Mouse (Mus musculus): ENCODE measurements around the gene Pus3.

Gene Pus3

GRCm38 (mm10) chr9:35558257-35559008, at the start of gene Pus3, which contains the start of gene Ddx25:
Pus3 (plus strand) TSS chr9:35558595.
Ddx25 (minus strand) TSS chr9:35558528.
- peak; percentile 40 for DNase-seq (ENCODE audit: low read depth, low spot score)

- DNase-seq (ENCODE audit: low read depth, low spot score), result no peak
Observed at GRCm38 (mm10) chr9:35513900-35514299, 44.5 kb upstream of the Pus3 start.

GRCm38 (mm10) chr9:35516182-35516581, 42.2 kb upstream of the Pus3 start:
- no peak for DNase-seq (ENCODE audit: low read depth, low spot score)

- no peak for DNase-seq (ENCODE audit: low read depth, low spot score)
Observed at GRCm38 (mm10) chr9:35516711-35517110, 41.7 kb upstream of the Pus3 start.

- DNase-seq (ENCODE audit: low read depth, low spot score), result no peak
Observed at GRCm38 (mm10) chr9:35518169-35518568, 40.2 kb upstream of the Pus3 start, which contains the start of gene Gm1113. Gm1113 (minus strand) TSS chr9:35518269.

GRCm38 (mm10) chr9:35520631-35521348, 37.6 kb upstream of the Pus3 start:
- DNase-seq (ENCODE audit: low read depth, low spot score), result no peak

- DNase-seq (ENCODE audit: low read depth, low spot score), result no peak
Observed at GRCm38 (mm10) chr9:35522241-35522640, 36.2 kb upstream of the Pus3 start.

GRCm38 (mm10) chr9:35522821-35523515, 35.4 kb upstream of the Pus3 start:
- DNase-seq (ENCODE audit: low read depth, low spot score), result no peak

- no peak for DNase-seq (ENCODE audit: low read depth, low spot score)
Observed at GRCm38 (mm10) chr9:35523541-35523940, 34.9 kb upstream of the Pus3 start.

GRCm38 (mm10) chr9:35523941-35524411, 34.4 kb upstream of the Pus3 start:
- DNase-seq (ENCODE audit: low read depth, low spot score), result peak; percentile 61

- DNase-seq (ENCODE audit: low read depth, low spot score), result no peak
Observed at GRCm38 (mm10) chr9:35529141-35529540, 29.3 kb upstream of the Pus3 start.

GRCm38 (mm10) chr9:35529796-35530195, 28.6 kb upstream of the Pus3 start:
- no peak for DNase-seq (ENCODE audit: low read depth, low spot score)

GRCm38 (mm10) chr9:35533266-35533665, 25.1 kb upstream of the Pus3 start:
- DNase-seq (ENCODE audit: low read depth, low spot score), result no peak

- peak; percentile 83 for DNase-seq (ENCODE audit: low read depth, low spot score)
Observed at GRCm38 (mm10) chr9:35535110-35535509, 23.3 kb upstream of the Pus3 start.

GRCm38 (mm10) chr9:35535876-35536275, 22.5 kb upstream of the Pus3 start:
- DNase-seq (ENCODE audit: low read depth, low spot score), result no peak

GRCm38 (mm10) chr9:35539001-35539750, 19.2 kb upstream of the Pus3 start:
- DNase-seq (ENCODE audit: low read depth, low spot score), result no peak

- no peak for DNase-seq (ENCODE audit: low read depth, low spot score)
Observed at GRCm38 (mm10) chr9:35541024-35541423, 17.4 kb upstream of the Pus3 start.

- DNase-seq (ENCODE audit: low read depth, low spot score), result peak; percentile 71
Observed at GRCm38 (mm10) chr9:35541488-35541887, 16.9 kb upstream of the Pus3 start.

GRCm38 (mm10) chr9:35541941-35542340, 16.5 kb upstream of the Pus3 start:
- DNase-seq (ENCODE audit: low read depth, low spot score), result no peak

- DNase-seq (ENCODE audit: low read depth, low spot score), result no peak
Observed at GRCm38 (mm10) chr9:35543099-35543860, 15.1 kb upstream of the Pus3 start.

- no peak for DNase-seq (ENCODE audit: low read depth, low spot score)
Observed at GRCm38 (mm10) chr9:35544666-35545065, 13.7 kb upstream of the Pus3 start.

Measured in ES-CJ7 (cell line).